Mouse (Mus musculus) right cerebral cortex, postnatal 25 days (tissue): ENCODE results near the gene Pacrg.

ENCODE experiments used
- DNase-seq: peaks from one replicate; pipeline ENCODE4 v3.0.0; 2022

Gene Pacrg

DNA sequence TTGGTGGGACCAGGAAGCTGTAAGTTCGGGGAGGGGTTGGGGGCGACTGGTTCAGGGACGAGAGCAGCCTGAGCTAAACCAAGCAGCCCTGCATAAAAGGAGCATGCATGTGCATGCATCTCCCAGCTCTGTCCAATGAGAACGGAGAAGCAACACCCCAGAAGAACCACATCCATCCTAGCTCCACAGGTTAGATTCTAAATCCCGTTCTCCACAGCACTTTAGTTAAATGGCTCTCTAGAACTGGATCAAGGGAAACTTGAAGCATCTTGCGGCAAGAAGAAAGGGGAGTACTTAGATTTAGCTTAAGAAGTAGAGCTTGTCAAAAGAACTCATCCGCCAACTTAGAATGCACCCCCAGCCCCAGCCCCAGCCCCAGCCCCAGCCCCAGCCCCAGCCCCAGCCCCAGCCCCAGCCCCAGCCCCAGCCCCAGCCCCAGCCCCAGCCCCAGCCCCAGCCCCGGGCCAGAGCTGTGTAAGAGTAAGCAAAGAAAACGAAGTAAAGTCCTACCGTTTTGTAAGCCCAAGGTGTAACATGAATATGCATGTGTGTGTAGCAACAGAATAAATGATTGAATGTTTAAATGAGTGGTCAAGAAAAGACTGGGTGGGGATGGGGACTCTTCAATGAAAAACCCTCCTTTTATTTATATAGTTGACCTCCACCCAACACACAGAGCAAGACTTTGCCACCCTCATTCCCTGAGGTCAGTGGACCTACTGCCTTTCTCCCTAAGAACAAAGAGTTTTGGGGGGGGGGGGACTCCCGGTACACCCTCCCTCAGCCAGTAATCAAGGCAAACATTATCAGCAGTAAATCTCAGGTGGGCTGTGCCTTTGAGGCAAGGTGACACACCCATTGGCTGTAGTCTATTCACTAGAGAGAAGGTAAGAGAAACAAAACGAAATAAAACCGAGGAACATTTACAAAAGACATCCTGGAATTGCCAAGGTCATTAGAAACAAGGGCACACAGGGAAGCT is 474.3 kb downstream of the Pacrg start:
- DNase-seq, result no peak

DNA sequence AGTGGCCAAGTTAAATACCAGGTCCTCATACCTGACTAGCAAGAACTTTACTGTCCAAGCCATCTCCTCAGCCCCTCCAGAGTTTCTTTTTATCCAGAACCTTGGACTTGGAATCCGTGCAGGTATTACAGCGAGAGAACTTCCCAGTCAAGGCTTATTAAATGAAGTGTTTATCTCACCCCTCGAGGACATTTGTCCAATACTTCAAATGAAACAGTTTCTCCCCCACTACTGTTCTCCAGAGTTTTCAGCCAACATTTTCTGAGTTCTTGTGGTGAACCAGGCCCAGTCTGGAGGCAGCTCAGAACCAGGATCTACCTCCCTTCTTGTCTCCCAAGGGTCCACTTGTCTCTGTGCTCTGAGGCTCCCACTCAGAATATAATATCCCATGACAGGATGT is 477.0 kb downstream of the Pacrg start:
- no peak for DNase-seq

DNA sequence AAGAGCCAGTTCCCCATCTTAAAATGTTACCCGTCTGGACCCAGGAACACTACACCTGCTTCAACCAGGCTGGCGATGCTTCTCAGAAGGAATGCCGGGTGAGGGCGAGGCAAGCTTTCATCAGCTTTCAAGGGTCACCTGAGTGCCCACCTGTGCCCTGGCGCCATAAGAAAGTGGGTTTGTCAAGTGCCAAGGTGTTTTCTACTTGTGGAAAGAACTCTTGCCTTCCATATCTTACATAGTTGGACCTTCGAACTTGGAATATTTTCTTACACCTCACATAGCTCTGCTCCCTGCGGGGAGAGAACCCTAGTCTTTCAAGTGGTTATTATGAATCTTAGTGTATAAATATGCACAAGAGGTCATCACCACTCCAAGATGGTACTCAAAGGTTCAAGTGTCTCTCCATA is 478.2 kb downstream of the Pacrg start:
- no peak for DNase-seq

DNA sequence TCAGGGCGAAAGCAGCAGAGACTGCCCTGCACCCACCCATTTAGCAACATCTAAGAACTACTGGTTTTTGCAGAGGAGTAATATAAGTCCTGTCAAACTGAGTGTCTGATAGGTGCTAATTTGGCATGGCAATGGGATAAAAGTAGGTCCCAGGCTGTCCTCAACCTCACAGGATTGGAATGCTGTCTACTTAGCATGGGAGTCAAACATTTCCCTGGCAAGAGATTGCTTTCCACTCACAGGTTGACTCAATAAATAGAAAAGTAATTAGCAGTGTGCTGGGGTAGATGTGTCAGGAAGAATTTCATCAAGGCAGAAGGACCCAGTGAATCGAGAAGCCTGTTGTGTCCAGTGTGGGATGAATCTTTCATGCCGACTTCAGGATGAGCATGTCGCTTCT is 479.4 kb downstream of the Pacrg start:
- no peak for DNase-seq

DNA sequence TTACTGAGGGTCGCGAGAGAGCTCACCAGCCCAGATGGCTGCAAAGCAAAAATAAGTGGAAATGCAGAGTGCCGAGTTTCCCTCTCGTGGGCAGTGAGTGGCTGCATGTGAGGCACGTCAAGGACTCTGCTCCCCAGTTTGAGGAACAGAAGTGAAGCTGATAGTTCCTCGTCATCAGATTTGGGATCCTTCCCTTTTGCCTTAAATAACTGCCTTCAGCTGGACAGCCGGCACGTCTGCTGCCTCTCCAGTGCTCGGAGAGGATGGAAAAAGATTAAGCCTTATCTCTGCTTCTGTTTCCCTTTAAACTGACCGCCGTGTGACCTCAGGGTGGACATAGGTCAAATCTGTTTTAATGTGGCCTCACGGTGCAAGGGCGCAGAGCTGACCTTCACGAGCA is 480.6 kb downstream of the Pacrg start:
- no peak for DNase-seq

DNA sequence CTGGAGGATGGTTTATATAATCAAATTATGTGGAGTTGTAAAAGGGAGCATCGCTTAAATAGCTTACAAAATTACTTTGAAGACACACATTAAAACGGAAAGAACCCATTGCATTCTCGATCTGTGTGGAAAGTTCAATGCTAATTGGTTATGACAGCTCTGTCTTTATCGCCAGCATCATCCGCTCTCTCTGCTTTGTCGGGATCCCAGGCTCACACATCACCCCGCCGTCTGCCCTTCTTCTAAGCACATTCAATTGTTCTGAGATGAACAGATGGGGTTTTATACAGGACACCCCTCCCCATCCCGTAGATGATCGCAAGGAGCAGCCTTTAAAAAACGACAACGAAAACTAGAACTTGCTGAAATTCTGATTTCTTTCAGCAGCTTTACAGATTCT is 482.8 kb downstream of the Pacrg start:
- no peak for DNase-seq

DNA sequence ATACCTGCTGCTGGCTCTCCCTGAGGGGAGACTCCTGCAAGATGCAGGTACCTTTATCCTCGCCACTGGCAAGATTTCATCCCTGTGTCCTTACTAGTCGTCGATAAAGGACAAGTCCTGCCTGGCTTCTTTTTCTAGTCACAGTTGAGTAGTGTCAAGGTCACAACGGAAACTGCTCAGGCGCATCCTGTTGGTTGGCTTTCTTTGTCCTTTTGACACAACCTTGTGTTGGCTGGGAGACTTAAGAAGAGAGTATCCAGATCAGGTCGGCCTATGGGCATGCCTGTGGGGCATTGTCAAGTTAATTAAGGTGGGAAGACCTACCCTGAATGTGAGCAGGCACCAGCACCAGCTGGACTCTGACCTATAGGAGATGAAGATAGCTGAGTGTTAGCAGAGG is 483.8 kb downstream of the Pacrg start:
- DNase-seq, result no peak

DNA sequence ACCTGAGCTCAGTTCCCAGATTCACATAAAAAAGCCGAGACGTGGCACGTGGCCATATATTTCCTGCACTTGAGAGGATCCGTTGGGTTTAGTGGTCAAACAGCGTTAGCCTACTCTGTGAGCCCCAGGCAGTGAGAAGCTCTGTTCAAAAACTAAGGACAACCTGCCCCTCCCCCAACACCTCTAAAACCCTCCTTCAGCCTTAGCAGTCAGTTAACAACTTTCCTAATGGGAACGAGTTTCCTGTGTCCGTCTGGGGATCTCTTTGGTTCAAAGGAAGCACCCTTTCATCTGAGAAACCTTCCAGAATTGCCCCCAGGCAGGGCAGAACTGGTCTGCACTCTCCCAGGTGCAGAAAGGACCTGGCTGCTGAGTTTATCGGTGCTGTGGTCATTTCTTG is 484.4 kb downstream of the Pacrg start:
- no peak for DNase-seq
